Mouse (Mus musculus) lung, embryonic 16.5 days (tissue): ENCODE measurements around the gene Irf7. TPM values are rescaled to one million over a fixed set of nuclear protein-coding genes. Genes with fewer than 3 reads are reported as not detected.
A peak's percentile ranks its signal among the peaks of the same experiment; 100 is the strongest.

Experiments used
- ATAC-seq: fragments of 200-750 bp; cut with Nextera tagmentation; 2 replicates; pipeline ENCODE4 v1.8.0; 2017; ENCODE audit warnings: low read depth, mild to moderate bottlenecking, moderate library complexity
- H3K27ac ChIP-seq: fragments of 300-500 bp; sonication (generic); 2 replicates; pipeline ENCODE4 v1.5.1; 2014; ENCODE audit warnings: mild to moderate bottlenecking, control low read depth, low read length
- H3K27me3 ChIP-seq: fragments of 300-500 bp; sonication (generic); 2 replicates; pipeline ENCODE4 v1.6.1; 2014; ENCODE audit warnings: low read depth, low read length, mixed read lengths; ENCODE audit not compliant: control insufficient read depth, insufficient read depth
- H3K36me3 ChIP-seq: fragments of 300-500 bp; sonication (generic); 2 replicates; pipeline ENCODE4 v1.6.1; 2014; ENCODE audit warnings: low read length; ENCODE audit not compliant: control insufficient read depth, insufficient read depth
- H3K4me1 ChIP-seq: fragments of 300-500 bp; sonication (generic); replicated peaks from 2 replicates; pipeline ENCODE4 v1.6.1; 2014; ENCODE audit warnings: low read length, mixed read lengths; ENCODE audit not compliant: control insufficient read depth, insufficient read depth
- H3K4me2 ChIP-seq: fragments of 300-500 bp; sonication (generic); 2 replicates; pipeline ENCODE4 v1.6.1; 2014; ENCODE audit warnings: low read depth, low read length, control low read depth
- H3K4me3 ChIP-seq: fragments of 300-500 bp; sonication (generic); 2 replicates; pipeline ENCODE4 v1.5.1; 2014; ENCODE audit warnings: mild to moderate bottlenecking, low read length, control low read depth
- H3K9ac ChIP-seq: fragments of 300-500 bp; sonication (generic); 2 replicates; pipeline ENCODE4 v1.6.1; 2014; ENCODE audit warnings: low read length, control low read depth
- H3K9me3 ChIP-seq: fragments of 300-500 bp; sonication (generic); 2 replicates; pipeline ENCODE4 v1.6.1; 2016; ENCODE audit warnings: low read length; ENCODE audit not compliant: control insufficient read depth
- WGBS: fragments of 180-500 bp; shearing (Covaris S2); extraction: QIAGEN DNeasy Blood & Tissue Kit; methylation state at CpG from one replicate; pipeline ENCODE4 v1.1.7; 2014; 5-methylcytosine and 5-hydroxymethylcytosine counted together
- polyA plus RNA-seq: library from polyadenylated mRNA; unstranded; fragments of >200 nt; fragmentation: Nextera tagmentation; extraction: Ambion mirVana; gene quantifications from 2 replicates; pipeline ENCODE4 v1.2.1, GENCODE M21; 2015

Irf7 gene
- 3.4 and 4.8 TPM in 2 replicates for polyA plus RNA-seq

DNA sequence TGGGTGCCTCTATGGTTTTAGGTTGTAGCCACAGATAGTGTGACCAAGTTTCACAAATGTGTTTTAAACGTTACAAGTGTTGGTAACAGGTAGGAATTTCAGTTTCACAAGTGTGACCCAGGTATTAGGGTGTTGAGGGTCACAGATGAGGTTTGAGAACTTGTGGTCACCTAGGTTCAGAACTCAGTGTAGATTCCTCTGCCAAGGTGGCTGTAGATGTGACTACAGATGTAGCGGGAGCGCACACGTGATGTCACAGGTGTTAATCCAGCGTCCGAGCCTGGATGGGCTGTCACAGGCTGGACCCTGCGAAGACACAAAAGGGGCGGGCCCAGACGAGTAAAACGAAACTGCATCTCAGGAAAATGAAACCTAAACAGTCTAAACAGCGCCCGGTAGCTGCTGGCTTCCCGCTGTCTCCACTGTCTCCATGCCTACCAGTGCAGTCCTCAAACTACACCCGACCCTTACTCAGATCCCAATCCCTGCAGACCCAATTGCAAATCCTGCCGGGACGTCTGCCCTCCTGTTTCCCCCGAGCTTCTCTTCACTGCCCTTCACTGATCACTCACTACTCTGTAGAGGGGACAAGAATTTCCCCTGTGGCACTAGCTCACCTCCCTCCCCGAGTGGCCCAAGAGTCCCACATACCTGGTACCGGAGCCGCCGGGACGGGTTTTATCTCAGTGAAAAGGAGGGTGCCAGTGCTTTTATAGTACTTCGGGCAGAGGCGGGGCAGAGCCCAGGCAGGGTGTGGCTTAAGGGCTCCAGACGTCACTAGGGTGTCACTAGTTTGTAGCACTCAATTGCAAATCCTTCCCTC lies at the start of gene Irf7:
TSS of gene Irf7 (minus strand) at position 743 of the 823 bp plus-strand sequence.
- H3K9me3 ChIP-seq = no peaks in the 10 kb centered on the region
- WGBS = 6% methylated on average over 25 of the region's 25 CpGs
- H3K4me1 ChIP-seq = peaks cover 6% of the 10 kb centered on the region
- H3K4me2 ChIP-seq = peak within 1 kb of the TSS; percentile 90
- H3K27ac ChIP-seq = no peak within 1 kb of the TSS
- H3K27me3 ChIP-seq = no peaks in the 10 kb centered on the region
- peak within 1 kb of the TSS; percentile 75 for H3K9ac ChIP-seq
- H3K4me3 ChIP-seq = peak within 1 kb of the TSS; percentile 70
- peaks cover 22% of the 10 kb centered on the region for H3K36me3 ChIP-seq
- peak; percentile 72 for ATAC-seq

DNA sequence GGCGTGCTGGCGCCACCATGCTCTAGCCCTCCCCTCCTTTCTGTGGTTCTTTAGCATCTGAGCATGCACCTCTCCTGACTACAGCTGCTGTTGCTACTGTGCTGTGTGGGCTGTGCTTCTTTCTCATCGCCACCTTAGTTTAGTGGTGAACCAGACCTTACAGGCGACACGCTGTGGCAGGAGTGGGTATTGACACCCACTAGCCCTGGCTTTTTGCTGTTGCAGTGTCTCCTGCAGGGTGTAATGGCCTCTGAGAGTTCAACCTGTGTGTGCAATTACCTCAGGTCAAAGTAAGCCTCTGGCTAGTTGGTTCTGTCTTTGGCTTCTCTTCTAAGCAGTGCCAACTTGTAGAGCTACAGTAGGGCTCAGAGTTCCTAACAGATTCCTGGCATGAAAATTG lies 49.7 kb upstream of the Irf7 start:
- H3K4me1 ChIP-seq = no peaks in the 10 kb centered on the region
- no peaks in the 10 kb centered on the region for H3K9me3 ChIP-seq
- WGBS = 66% methylated on average over 5 of the region's 5 CpGs
- H3K27me3 ChIP-seq = no peaks in the 10 kb centered on the region
- no peak overlapping the region for H3K4me3 ChIP-seq
- peak; percentile 31; the same call in 1 of the 2 replicates for ATAC-seq
- no peak overlapping the region for H3K27ac ChIP-seq
- H3K36me3 ChIP-seq = peaks cover 59% of the 10 kb centered on the region
- no peak overlapping the region for H3K9ac ChIP-seq
- H3K4me2 ChIP-seq = no peak overlapping the region

DNA sequence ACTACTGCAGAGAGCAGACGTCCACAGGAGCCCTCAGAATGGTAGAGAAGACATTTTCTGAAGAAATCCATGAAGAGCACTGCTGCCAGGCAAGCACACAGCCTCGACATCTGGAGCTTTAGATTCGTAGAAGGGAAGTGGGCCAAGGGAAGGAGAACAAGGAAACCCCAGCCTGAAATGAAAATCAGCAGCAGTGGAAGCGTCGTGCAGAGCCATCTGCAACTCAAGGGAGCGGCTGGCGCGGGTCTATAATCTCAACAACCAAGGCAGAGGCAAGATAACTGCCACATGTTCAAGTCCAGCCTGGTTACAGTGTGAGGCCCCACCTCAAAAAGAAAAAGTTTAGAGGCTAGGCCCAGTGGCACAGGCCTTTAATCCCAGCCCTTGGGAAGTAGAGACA lies 48.8 kb upstream of the Irf7 start:
- ATAC-seq = no peak
- Histone ChIP-seq H3K4me2 (no peak overlapping the region), H3K27me3 (no peaks in the 10 kb centered on the region), H3K4me1 (no peaks in the 10 kb centered on the region), H3K27ac (no peak overlapping the region), H3K9me3 (no peaks in the 10 kb centered on the region), H3K4me3 (no peak overlapping the region), H3K9ac (no peak overlapping the region), H3K36me3 (peaks cover 58% of the 10 kb centered on the region)
- WGBS = 85% methylated on average over 8 of the region's 8 CpGs

DNA sequence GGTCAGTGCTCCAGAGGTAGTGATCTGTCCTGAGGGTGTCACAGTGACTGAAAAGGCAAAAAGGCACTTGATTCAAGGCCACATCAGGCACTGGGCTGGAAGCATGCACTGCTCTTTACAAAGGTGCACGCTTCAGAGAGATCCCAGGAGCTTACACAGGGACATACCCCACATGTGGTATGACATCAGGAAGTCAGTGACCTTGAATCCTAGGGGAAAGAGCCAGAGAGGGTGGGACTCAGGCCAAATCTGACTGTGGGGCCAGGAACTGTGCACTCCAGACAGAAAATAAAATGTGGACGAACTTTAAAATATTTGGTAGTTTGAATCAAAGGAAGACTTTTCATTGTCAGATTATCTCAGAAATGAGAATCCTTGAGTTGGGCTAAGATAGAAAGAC lies 48.1 kb upstream of the Irf7 start:
- Histone ChIP-seq H3K4me2 (no peak overlapping the region), H3K36me3 (peaks cover 56% of the 10 kb centered on the region), H3K27ac (no peak overlapping the region), H3K9me3 (no peaks in the 10 kb centered on the region), H3K4me1 (no peaks in the 10 kb centered on the region), H3K9ac (no peak overlapping the region), H3K27me3 (no peaks in the 10 kb centered on the region), H3K4me3 (no peak overlapping the region)
- no peak for ATAC-seq
- WGBS = 92% methylated on average over 2 of the region's 2 CpGs

DNA sequence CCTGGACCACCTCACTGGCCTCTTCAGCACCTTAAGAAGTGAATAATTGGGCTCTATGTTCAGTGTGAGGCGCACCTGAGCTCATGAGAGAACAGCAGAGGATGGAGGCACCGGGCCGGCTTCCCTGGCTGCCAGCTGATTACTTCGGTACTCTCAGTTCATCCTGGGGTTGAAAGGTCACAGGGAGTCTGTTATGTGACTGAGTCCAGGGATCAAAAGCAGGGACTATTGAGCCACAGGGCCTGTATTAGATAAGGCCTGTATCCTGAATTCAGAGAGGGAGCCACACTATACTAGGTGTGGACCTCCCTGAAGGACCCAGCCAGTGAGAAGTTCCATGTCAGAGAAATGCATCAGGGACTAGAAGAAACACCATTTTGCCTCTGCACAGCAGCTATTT lies 38.3 kb upstream of the Irf7 start:
- H3K27ac ChIP-seq = no peak overlapping the region
- no peak for ATAC-seq
- H3K27me3 ChIP-seq = no peaks in the 10 kb centered on the region
- H3K4me2 ChIP-seq = no peak overlapping the region
- H3K4me1 ChIP-seq = no peaks in the 10 kb centered on the region
- no peaks in the 10 kb centered on the region for H3K9me3 ChIP-seq
- H3K4me3 ChIP-seq = no peak overlapping the region
- no peak overlapping the region for H3K9ac ChIP-seq
- WGBS = 82% methylated on average over 4 of the region's 4 CpGs
- H3K36me3 ChIP-seq = peaks cover 57% of the 10 kb centered on the region

DNA sequence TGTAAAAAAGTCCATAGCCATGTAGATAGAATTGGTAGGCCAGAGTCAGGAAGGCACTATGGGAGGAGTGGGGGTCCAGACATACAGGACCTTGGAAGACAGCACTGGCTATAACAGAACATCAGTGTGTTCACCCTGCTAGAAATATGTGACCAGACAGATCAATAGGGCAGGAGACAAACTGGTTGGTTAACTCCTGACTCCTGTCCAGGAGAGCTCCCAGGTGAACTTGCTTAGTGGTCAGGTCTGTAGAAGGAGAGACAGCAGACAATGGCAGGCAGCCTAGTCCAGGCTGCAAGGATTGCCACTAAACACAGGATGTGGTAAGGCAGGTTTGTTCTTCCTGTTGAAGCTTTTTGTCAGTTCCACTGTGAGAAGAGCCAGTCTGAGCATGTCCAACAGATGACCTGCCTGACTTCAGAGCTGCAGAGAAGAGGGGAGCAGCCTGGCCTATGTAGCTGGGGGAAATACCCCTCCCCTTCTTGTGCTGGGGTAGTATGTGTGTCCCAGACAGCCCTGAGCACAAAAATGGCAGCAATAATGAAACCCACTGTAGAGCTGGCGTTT lies 36.5 kb upstream of the Irf7 start:
- no peak overlapping the region for H3K27ac ChIP-seq
- H3K4me3 ChIP-seq = no peak overlapping the region
- no peak overlapping the region for H3K9ac ChIP-seq
- peaks cover 52% of the 10 kb centered on the region for H3K36me3 ChIP-seq
- no peaks in the 10 kb centered on the region for H3K9me3 ChIP-seq
- 0 out of 2 replicates have a peak, but pooled peaks have one; percentile 20 for ATAC-seq
- H3K4me2 ChIP-seq = no peak overlapping the region
- WGBS = 76% methylated on average over 1 of the region's 1 CpGs
- H3K4me1 ChIP-seq = no peaks in the 10 kb centered on the region
- no peaks in the 10 kb centered on the region for H3K27me3 ChIP-seq

DNA sequence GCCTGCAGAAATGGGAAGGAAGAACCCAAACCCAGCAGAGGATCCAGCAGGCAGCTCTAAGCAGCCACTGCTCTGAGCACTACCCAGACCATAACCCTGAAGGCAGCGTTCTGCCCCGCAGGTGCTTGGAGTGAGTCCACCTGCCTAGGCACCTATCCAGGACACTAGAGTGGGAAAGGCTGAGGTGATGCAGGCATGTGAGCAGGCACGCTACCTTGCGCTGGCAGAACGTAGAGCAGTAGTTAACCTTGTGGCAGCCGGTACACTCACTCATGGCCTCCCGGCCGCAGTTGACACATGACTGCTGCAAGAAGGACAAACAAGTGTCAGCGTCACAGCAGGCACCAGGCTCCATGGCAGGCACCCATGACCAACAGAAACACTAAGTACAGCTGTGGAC lies 35.1 kb upstream of the Irf7 start:
- Histone ChIP-seq H3K9me3 (no peaks in the 10 kb centered on the region), H3K4me3 (no peak overlapping the region), H3K4me2 (no peak overlapping the region), H3K36me3 (peaks cover 46% of the 10 kb centered on the region), H3K4me1 (no peaks in the 10 kb centered on the region), H3K9ac (no peak overlapping the region), H3K27me3 (no peaks in the 10 kb centered on the region), H3K27ac (no peak overlapping the region)
- no peak for ATAC-seq
- 92% methylated on average over 9 of the region's 9 CpGs for WGBS

DNA sequence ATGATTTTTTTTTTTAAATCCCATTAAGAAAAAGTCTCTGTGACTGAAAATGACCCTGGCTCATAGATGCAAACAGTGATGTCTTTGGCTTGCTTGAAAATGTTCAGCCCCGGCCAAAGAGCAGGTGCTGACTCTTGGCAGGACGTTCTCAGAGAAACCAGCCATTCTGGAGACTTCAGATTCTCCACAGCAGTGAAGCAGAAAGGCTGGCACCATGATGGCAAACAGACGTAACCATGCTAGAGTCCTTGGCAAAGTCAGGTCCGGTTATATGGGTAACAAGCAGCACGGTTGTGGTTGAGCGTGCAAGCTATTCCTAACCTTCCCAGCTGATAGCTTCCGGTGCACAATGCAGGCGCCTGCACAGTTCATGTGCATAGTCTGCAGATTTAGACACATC lies 32.9 kb upstream of the Irf7 start:
- H3K4me2 ChIP-seq = no peak overlapping the region
- peaks cover 3% of the 10 kb centered on the region for H3K4me1 ChIP-seq
- no peak overlapping the region for H3K4me3 ChIP-seq
- 91% methylated on average over 8 of the region's 8 CpGs for WGBS
- no peak for ATAC-seq
- H3K27me3 ChIP-seq = peaks cover 5% of the 10 kb centered on the region
- no peaks in the 10 kb centered on the region for H3K9me3 ChIP-seq
- no peak overlapping the region for H3K9ac ChIP-seq
- no peak overlapping the region for H3K27ac ChIP-seq
- H3K36me3 ChIP-seq = peaks cover 33% of the 10 kb centered on the region

DNA sequence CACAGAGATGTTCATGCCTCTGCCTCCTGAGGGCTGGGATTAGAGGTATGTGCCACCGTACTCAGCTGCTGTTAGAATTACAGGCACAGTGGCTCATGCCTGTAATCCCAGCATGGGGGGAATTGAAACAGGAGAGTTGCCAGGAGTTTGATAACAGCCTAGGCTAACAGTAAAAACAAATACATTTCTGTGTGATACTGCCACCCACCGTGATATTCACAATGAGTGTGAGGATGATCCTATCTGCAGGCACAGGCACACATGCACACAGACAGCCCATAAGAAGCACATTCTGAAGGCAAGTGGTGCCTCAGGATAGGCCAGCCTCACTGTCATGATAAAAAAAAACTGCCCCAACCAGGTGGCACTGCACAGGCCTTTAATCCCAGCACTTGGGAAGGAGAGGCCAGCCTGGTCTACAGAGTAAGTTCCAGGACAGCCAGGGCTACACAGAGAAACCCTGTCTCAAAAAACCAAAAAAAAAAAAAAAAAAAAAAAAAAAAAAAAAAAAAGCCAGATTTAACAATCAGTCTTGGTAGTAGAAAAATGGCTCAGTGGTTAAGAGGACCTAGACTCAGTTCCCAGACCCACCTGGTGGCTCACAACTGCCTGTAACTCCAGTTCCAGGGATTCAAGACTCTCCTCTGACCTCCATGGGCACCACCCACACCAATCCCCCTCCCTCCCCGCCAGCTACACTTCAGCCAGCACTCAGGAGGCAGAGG lies 31.8 kb upstream of the Irf7 start:
- Histone ChIP-seq H3K36me3 (peaks cover 33% of the 10 kb centered on the region), H3K9me3 (no peaks in the 10 kb centered on the region)
- 62% methylated on average over 3 of the region's 3 CpGs for WGBS

More for the DNA sequence above, 31.8 kb upstream of the Irf7 start:
- Histone ChIP-seq H3K9ac (no peak overlapping the region), H3K27me3 (peaks cover 16% of the 10 kb centered on the region), H3K27ac (no peak overlapping the region), H3K4me3 (no peak overlapping the region), H3K4me2 (no peak overlapping the region), H3K4me1 (peaks cover 11% of the 10 kb centered on the region)
- ATAC-seq = no peak
